Mouse (Mus musculus) neural tube, embryonic 15.5 days (tissue): ENCODE measurements at regions not wholly inside any gene's neighbourhood (a gene's known extent, or its start where the extent isn't known, plus 50 kb on each side); places are given as distances from the start of the nearest gene placed in this dataset.
A peak's percentile ranks its signal among the peaks of the same experiment; 100 is the strongest.

ENCODE experiments used
- ATAC-seq: fragments of 200-750 bp; cut with Nextera tagmentation; 2 replicates; pipeline ENCODE4 v1.8.0; 2017; ENCODE audit warnings: mild to moderate bottlenecking, moderate TSS enrichment, moderate library complexity; ENCODE audit not compliant: low FRiP score
- H3K27ac ChIP-seq: fragments of 300-500 bp; sonication (generic); replicated peaks from 2 replicates; pipeline ENCODE4 v1.5.1; 2015; ENCODE audit warnings: mild to moderate bottlenecking, inconsistent platforms
- H3K27me3 ChIP-seq: fragments of 300-500 bp; sonication (generic); replicated peaks from 2 replicates; pipeline ENCODE4 v1.6.1; 2015; ENCODE audit warnings: inconsistent platforms
- H3K36me3 ChIP-seq: fragments of 300-500 bp; sonication (generic); 2 replicates; pipeline ENCODE4 v1.6.1; 2015; ENCODE audit warnings: inconsistent platforms
- H3K4me1 ChIP-seq: fragments of 300-500 bp; sonication (generic); 2 replicates; pipeline ENCODE4 v1.6.1; 2015; ENCODE audit warnings: inconsistent platforms
- H3K4me2 ChIP-seq: fragments of 300-500 bp; sonication (generic); 2 replicates; pipeline ENCODE4 v1.6.1; 2015; ENCODE audit warnings: inconsistent platforms, mild to moderate bottlenecking, moderate library complexity
- H3K4me3 ChIP-seq: fragments of 300-500 bp; sonication (generic); replicated peaks from 2 replicates; pipeline ENCODE4 v1.5.1; 2015; ENCODE audit warnings: mild to moderate bottlenecking, inconsistent platforms
- H3K9ac ChIP-seq: fragments of 300-500 bp; sonication (generic); replicated peaks from 2 replicates; pipeline ENCODE4 v1.6.1; 2015; ENCODE audit warnings: mild to moderate bottlenecking, inconsistent platforms
- H3K9me3 ChIP-seq: fragments of 300-500 bp; sonication (generic); replicated peaks from 2 replicates; pipeline ENCODE4 v1.6.1; 2016; ENCODE audit warnings: inconsistent platforms
- WGBS: fragments of 180-500 bp; shearing (Covaris S2); methylation state at CpG from one replicate; pipeline ENCODE4 v1.1.7; 2015; ENCODE audit warnings: mixed read lengths; 5-methylcytosine and 5-hydroxymethylcytosine counted together

- H3K9ac ChIP-seq = no peak overlapping the region
- no peaks in the 10 kb centered on the region for H3K27me3 ChIP-seq
- H3K4me3 ChIP-seq = no peak overlapping the region
- no peak overlapping the region for H3K4me2 ChIP-seq
- no peak for ATAC-seq
- WGBS = 43% methylated on average over 4 of the region's 4 CpGs
- H3K4me1 ChIP-seq = no peaks in the 10 kb centered on the region
- H3K27ac ChIP-seq = no peak overlapping the region
- H3K9me3 ChIP-seq = no peaks in the 10 kb centered on the region
- H3K36me3 ChIP-seq = no peaks in the 10 kb centered on the region
Measured at GRCm38 (mm10) chrX:57784959-57785358, 237.5 kb upstream of the Zic3 start.

GRCm38 (mm10) chrX:57787615-57788014, 234.9 kb upstream of the Zic3 start:
- ATAC-seq = no peak
- Histone ChIP-seq H3K9me3 (no peaks in the 10 kb centered on the region), H3K27ac (no peak overlapping the region), H3K36me3 (no peaks in the 10 kb centered on the region), H3K4me1 (no peaks in the 10 kb centered on the region), H3K4me3 (no peak overlapping the region), H3K9ac (no peak overlapping the region), H3K4me2 (no peak overlapping the region), H3K27me3 (no peaks in the 10 kb centered on the region)
- 80% methylated on average over 1 of the region's 1 CpGs for WGBS

DNA sequence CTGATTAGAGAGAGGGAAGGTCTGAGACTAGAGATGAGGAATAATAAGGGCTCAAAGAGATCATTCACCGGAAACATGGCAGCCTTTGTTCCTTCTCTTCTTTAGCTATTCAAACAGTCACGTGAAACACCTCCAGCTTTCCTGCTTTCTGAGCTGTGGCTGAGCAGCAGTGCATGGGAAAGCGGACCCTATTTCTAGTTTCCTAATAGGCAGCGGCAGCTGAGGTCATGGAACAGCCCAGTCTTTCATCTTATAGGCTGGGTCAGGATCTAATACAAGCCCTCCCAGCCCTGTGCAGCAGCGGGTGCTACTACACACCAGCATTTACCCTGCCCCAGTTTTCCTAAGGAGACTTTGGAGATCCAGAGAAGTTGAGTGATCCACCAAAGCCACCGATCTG, 224.5 kb upstream of the Zic3 start:
- Histone ChIP-seq H3K27me3 (no peaks in the 10 kb centered on the region), H3K36me3 (no peaks in the 10 kb centered on the region), H3K9ac (no peak overlapping the region), H3K4me3 (no peak overlapping the region), H3K4me2 (peak overlapping the region; percentile 19; the same call in 1 of the 2 replicates), H3K4me1 (peaks cover 6% of the 10 kb centered on the region; the same call in 1 of the 2 replicates), H3K9me3 (no peaks in the 10 kb centered on the region), H3K27ac (0 out of 2 replicates have a peak overlapping the region, but pooled peaks have one; percentile 13)
- ATAC-seq = no peak
- WGBS = 40% methylated on average over 6 of the region's 6 CpGs

DNA sequence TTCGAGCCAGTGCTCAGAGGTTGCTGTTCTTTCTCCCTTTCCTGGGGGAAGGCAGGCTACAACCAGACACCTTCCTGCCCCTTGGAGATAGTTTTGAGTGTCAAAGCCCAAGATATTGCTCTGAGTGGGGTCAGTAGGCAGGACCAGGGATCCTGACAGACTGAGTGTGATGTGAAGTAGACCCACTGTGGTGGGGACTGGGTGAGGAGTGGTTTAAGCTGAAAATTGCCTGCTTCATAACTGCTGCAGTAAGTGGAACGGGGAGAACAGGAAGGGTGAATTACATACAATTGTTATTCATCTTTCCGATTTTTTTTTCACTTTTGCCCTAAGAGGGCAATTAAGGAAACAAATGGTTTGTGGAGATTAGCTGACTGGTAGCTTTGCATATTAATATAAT, 224.1 kb upstream of the Zic3 start:
- Histone ChIP-seq H3K9me3 (no peaks in the 10 kb centered on the region), H3K4me2 (no peak overlapping the region), H3K4me1 (peaks cover 6% of the 10 kb centered on the region; the same call in 1 of the 2 replicates), H3K27me3 (no peaks in the 10 kb centered on the region), H3K36me3 (no peaks in the 10 kb centered on the region), H3K27ac (0 out of 2 replicates have a peak overlapping the region, but pooled peaks have one; percentile 13), H3K9ac (no peak overlapping the region), H3K4me3 (no peak overlapping the region)
- WGBS = 33% methylated on average over 3 of the region's 3 CpGs
- ATAC-seq = peak; percentile 63; the same call in 1 of the 2 replicates

DNA sequence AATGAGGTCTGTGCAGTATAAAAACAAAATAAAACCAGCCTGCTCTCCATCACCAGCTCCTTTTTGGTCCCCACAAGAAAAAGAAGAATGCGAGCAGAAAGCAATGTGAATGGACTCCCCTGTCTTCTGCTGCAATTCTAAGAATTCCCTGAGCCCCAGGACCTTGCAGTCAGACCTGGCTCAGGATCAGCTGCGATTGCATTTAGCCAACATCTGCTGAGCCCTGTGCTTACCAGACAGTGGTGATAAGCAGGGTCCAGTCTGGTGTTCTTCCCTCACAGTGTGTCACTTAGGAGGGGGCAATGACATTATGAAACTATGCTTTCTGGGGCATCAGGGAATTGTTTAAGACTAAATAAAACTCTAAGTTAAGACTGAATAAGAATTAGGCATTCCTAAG, 223.6 kb upstream of the Zic3 start:
- Histone ChIP-seq H3K27me3 (no peaks in the 10 kb centered on the region), H3K27ac (no peak overlapping the region), H3K4me2 (no peak overlapping the region), H3K9ac (no peak overlapping the region), H3K4me1 (peaks cover 6% of the 10 kb centered on the region; the same call in 1 of the 2 replicates), H3K4me3 (no peak overlapping the region), H3K9me3 (no peaks in the 10 kb centered on the region), H3K36me3 (no peaks in the 10 kb centered on the region)
- WGBS = 36% methylated on average over 2 of the region's 2 CpGs
- ATAC-seq = 0 out of 2 replicates have a peak, but pooled peaks have one; percentile 41
